Mouse (Mus musculus): ENCODE results near the gene Mpv17l2. TPM values are rescaled to one million over a fixed set of nuclear protein-coding genes. Genes with fewer than 3 reads are reported as not detected.

Gene Mpv17l2
- polyA plus RNA-seq, 1 experiment: 73.0 TPM

DNA sequence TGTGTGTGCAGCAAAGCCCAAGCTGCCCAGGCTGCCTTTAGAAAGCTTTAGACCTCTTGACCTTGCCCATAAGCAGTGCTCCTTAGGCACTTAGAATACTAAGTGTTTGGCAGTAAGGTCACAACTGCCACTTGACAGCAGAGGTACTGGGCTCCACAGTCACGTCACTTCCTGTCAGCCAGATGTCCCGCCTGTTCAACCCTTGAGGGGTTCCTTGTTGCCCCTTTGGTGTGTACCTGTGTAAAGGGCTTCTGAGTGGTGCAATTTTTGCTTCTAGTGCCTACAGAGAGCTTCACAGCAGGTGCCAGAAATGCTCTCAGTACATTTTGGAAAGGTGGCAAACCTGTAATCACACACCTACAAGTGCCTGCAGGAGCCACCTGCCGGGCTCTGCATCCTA is 22.5 kb downstream of the Mpv17l2 start:
- H3K27me3 ChIP-seq (ENCODE audit: control insufficient read depth, insufficient read depth, insufficient read length): peaks cover 17% of the 10 kb centered on the region
- TF ChIP-seq TCF12 (IDR thresholded peaks at IDR 0.05; ENCODE audit: insufficient read depth, poor library complexity, severe bottlenecking) (no peak), E2F4 (IDR thresholded peaks at IDR 0.05; ENCODE audit: insufficient read depth) (no peak), REST (IDR thresholded peaks at IDR 0.05; ENCODE audit: insufficient read depth, insufficient read length) (no peak), MYOG (IDR thresholded peaks at IDR 0.05; ENCODE audit: control insufficient read depth in 1 of 3, insufficient read depth in 1 of 3, insufficient read length in 2 of 3, low read depth in 2 of 3) (no peak)
- no peak overlapping the region for H3K4me3 ChIP-seq
- no peaks in the 10 kb centered on the region for H3K79me2 ChIP-seq (ENCODE audit: control insufficient read depth, insufficient read depth)
- no peak overlapping the region for H3ac ChIP-seq (ENCODE audit: control insufficient read depth, insufficient read length)
- no peak overlapping the region for H3K4me2 ChIP-seq (ENCODE audit: low read depth)
- H3K36me3 ChIP-seq (ENCODE audit: control insufficient read depth, insufficient read depth): no peaks in the 10 kb centered on the region

DNA sequence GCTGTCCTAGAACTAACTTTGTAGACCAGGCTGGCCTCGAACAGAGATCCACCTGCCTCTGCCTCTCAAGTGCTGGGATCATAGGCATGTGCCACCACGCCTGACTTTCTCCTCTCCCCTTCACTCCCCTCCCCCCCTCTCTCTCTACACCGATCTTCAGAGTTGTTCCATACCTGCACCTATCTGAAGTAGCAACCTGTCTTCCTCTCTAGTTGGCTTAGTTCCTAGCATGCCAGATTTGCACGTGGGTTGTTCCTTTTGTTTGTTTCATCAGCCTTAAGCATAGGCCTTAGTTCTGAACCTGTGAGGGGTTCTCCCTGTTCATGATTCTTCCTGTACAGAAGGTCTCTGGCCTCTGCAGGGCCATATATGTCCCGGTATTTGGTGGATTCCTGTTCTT is 23.0 kb downstream of the Mpv17l2 start:
- no peak overlapping the region for H3K4me2 ChIP-seq (ENCODE audit: low read depth)
- no peak for TF ChIP-seq E2F4 (IDR thresholded peaks at IDR 0.05; ENCODE audit: insufficient read depth)
- no peaks in the 10 kb centered on the region for H3K79me2 ChIP-seq (ENCODE audit: control insufficient read depth, insufficient read depth)
- H3K4me3 ChIP-seq: no peak overlapping the region
- no peak overlapping the region for H3ac ChIP-seq (ENCODE audit: control insufficient read depth, insufficient read length)
- no peaks in the 10 kb centered on the region for H3K36me3 ChIP-seq (ENCODE audit: control insufficient read depth, insufficient read depth)
- peaks cover 15% of the 10 kb centered on the region for H3K27me3 ChIP-seq (ENCODE audit: control insufficient read depth, insufficient read depth, insufficient read length)

- H3K4me3 ChIP-seq: no peak overlapping the region
- peaks cover 5% of the 10 kb centered on the region for H3K27me3 ChIP-seq (ENCODE audit: control insufficient read depth, insufficient read depth, insufficient read length)
- no peaks in the 10 kb centered on the region for H3K36me3 ChIP-seq (ENCODE audit: control insufficient read depth, insufficient read depth)
- no peak for TF ChIP-seq MAX (IDR thresholded peaks at IDR 0.05; ENCODE audit: low read depth)
- no peak for TF ChIP-seq POLR2A (IDR thresholded peaks at IDR 0.05; ENCODE audit: insufficient read length, low read depth)
- no peak for TF ChIP-seq REST (IDR thresholded peaks at IDR 0.05; ENCODE audit: insufficient read depth, insufficient read length)
- TF ChIP-seq MYOG (IDR thresholded peaks at IDR 0.05; ENCODE audit: control insufficient read depth in 1 of 3, insufficient read depth in 1 of 3, insufficient read length in 2 of 3, low read depth in 2 of 3): no peak
- no peak for TF ChIP-seq TCF3 (IDR thresholded peaks at IDR 0.05; ENCODE audit: insufficient read length, low read depth)
- TF ChIP-seq E2F4 (IDR thresholded peaks at IDR 0.05; ENCODE audit: insufficient read depth): no peak
- no peak for TF ChIP-seq MYOD1 (IDR thresholded peaks at IDR 0.05; ENCODE audit: control insufficient read depth in 1 of 3, insufficient read length in 2 of 3, low read depth in 2 of 3)
- no peak for TF ChIP-seq SRF (IDR thresholded peaks at IDR 0.05; ENCODE audit: control insufficient read depth, insufficient read length, low read depth)
- no peak for TF ChIP-seq TCF12 (IDR thresholded peaks at IDR 0.05; ENCODE audit: insufficient read depth, poor library complexity, severe bottlenecking)
- TF ChIP-seq CEBPB (IDR thresholded peaks at IDR 0.05; ENCODE audit: insufficient read depth, poor library complexity, severe bottlenecking): no peak
- TF ChIP-seq POLR2AphosphoS2 (IDR thresholded peaks at IDR 0.05; ENCODE audit: insufficient read length, low read depth): no peak
- no peak for TF ChIP-seq USF1 (IDR thresholded peaks at IDR 0.05; ENCODE audit: low read depth)
- no peaks in the 10 kb centered on the region for H3K79me2 ChIP-seq (ENCODE audit: control insufficient read depth, insufficient read depth)
- H3K4me2 ChIP-seq (ENCODE audit: low read depth): no peak overlapping the region
- H3ac ChIP-seq (ENCODE audit: control insufficient read depth, insufficient read length): no peak overlapping the region
Measured at GRCm38 (mm10) chr8:70730956-70731355, 29.8 kb downstream of the Mpv17l2 start.

DNA sequence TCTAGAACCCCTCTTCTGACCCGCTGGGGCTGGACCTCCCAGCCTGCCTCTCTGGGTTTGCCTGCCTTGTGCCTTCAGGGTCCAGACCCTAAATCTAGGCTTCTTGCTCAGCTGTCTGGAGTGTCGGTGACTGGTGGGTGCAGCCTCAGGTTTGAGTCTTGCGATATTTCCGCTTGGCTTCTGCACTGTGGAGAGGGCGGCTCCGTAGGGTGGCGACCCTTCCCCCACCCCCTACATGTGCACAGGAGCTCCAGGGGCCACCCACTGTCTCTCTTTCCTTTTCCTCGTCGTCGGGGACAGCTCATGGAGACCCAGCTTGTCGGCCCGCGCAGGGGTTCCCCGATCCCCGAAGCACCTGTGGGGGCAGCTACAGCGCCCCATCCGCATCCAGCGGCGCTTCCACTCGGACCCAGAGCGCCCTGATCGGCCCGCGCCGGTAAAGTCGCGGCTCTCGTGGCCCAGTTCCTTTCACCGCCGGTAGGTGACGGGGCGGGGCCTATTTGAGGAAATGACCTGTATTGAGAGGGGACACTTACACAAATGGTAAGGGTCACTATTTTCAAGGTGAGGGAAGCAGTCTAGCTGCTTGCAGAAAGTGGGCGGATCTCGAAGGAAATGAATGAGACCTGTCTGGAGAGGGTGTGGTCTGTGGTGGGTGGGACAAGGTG is 30.8 kb downstream of the Mpv17l2 start:
- H3K4me3 ChIP-seq: no peak overlapping the region
- H3ac ChIP-seq (ENCODE audit: control insufficient read depth, insufficient read length): no peak overlapping the region
- no peak overlapping the region for H3K4me2 ChIP-seq (ENCODE audit: low read depth)
- TF ChIP-seq MYOD1 (IDR thresholded peaks at IDR 0.05; ENCODE audit: control insufficient read depth in 1 of 3, insufficient read length in 2 of 3, low read depth in 2 of 3): no peak
- TF ChIP-seq CEBPB (IDR thresholded peaks at IDR 0.05; ENCODE audit: insufficient read depth, poor library complexity, severe bottlenecking): no peak
- TF ChIP-seq SRF (IDR thresholded peaks at IDR 0.05; ENCODE audit: control insufficient read depth, insufficient read length, low read depth): no peak
- peaks cover 5% of the 10 kb centered on the region for H3K27me3 ChIP-seq (ENCODE audit: control insufficient read depth, insufficient read depth, insufficient read length)
- H3K79me2 ChIP-seq (ENCODE audit: control insufficient read depth, insufficient read depth): no peaks in the 10 kb centered on the region
- no peaks in the 10 kb centered on the region for H3K36me3 ChIP-seq (ENCODE audit: control insufficient read depth, insufficient read depth)

GRCm38 (mm10) chr8:70726721-70727120 is 34.0 kb downstream of the Mpv17l2 start:
- TF ChIP-seq MAX (IDR thresholded peaks at IDR 0.05; ENCODE audit: low read depth) (no peak), REST (IDR thresholded peaks at IDR 0.05; ENCODE audit: insufficient read depth, insufficient read length) (no peak), CEBPB (IDR thresholded peaks at IDR 0.05; ENCODE audit: insufficient read depth, poor library complexity, severe bottlenecking) (no peak), POLR2A (IDR thresholded peaks at IDR 0.05; ENCODE audit: insufficient read length, low read depth) (no peak), POLR2AphosphoS2 (IDR thresholded peaks at IDR 0.05; ENCODE audit: insufficient read length, low read depth) (no peak), TCF3 (IDR thresholded peaks at IDR 0.05; ENCODE audit: insufficient read length, low read depth) (no peak)
- H3K4me3 ChIP-seq: no peak overlapping the region
- no peaks in the 10 kb centered on the region for H3K36me3 ChIP-seq (ENCODE audit: control insufficient read depth, insufficient read depth)
- H3K27me3 ChIP-seq (ENCODE audit: control insufficient read depth, insufficient read depth, insufficient read length): no peaks in the 10 kb centered on the region
- H3K79me2 ChIP-seq (ENCODE audit: control insufficient read depth, insufficient read depth): no peaks in the 10 kb centered on the region
- no peak overlapping the region for H3ac ChIP-seq (ENCODE audit: control insufficient read depth, insufficient read length)
- no peak overlapping the region for H3K4me2 ChIP-seq (ENCODE audit: low read depth)

Measured in myocyte (in vitro differentiated cells).